Mouse (Mus musculus) left cerebral cortex, postnatal 25 days (tissue): ENCODE results near the gene Mical2. TPM values are rescaled to one million over a fixed set of nuclear protein-coding genes. Genes with fewer than 3 reads are reported as not detected.

Source experiments
- DNase-seq, 2 experiments: peaks; one replicate each; pipeline ENCODE4 v3.0.0; 2022; ENCODE audit warnings: low spot score in 2 of 2, mixed read lengths in 1 of 2
- intact Hi-C: fragments of 180-260 bp; cut with DNase I; formaldehyde crosslinking; loops from one replicate; pipeline ENCODE4 v1.15.1; 2025
- total RNA-seq, 2 experiments: library from RNA; stranded (reverse); gene quantifications; 2 replicates each; pipeline ENCODE4 v1.2.3; 2021

Gene Mical2
- total RNA-seq, 2 experiments from 2014 or later, result 610 to 744 TPM

- intact Hi-C loops, result no loop called here
- no peak for DNase-seq
Measured at GRCm38 (mm10) chr7:112413286-112413685, 187.6 kb downstream of the Mical2 start.

- intact Hi-C loops, result no loop called here
- no peak for DNase-seq
Measured at GRCm38 (mm10) chr7:112416058-112416526, 190.4 kb downstream of the Mical2 start.

GRCm38 (mm10) chr7:112416730-112417513, 191.3 kb downstream of the Mical2 start:
- intact Hi-C loops, result no loop called here
- no peak for DNase-seq

GRCm38 (mm10) chr7:112417598-112417997, 191.9 kb downstream of the Mical2 start:
- intact Hi-C loops, result no loop called here
- DNase-seq, result no peak

- intact Hi-C loops, result no loop called here
- DNase-seq, result no peak
Measured at GRCm38 (mm10) chr7:112423438-112423837, 197.8 kb downstream of the Mical2 start.

- intact Hi-C loops, result no loop called here
- no peak for DNase-seq
Measured at GRCm38 (mm10) chr7:112426811-112427210, 201.2 kb downstream of the Mical2 start.

GRCm38 (mm10) chr7:112427357-112428157, 201.9 kb downstream of the Mical2 start, which contains the start of gene Parva:
TSS of gene Parva (plus strand) at chr7:112427505.
- peak; percentile 53 to 54 for DNase-seq
- intact Hi-C loops, result no loop called here

GRCm38 (mm10) chr7:112428158-112428535, 202.5 kb downstream of the Mical2 start:
- intact Hi-C loops, result no loop called here

GRCm38 (mm10) chr7:112439846-112440245, 214.2 kb downstream of the Mical2 start:
- intact Hi-C loops, result no loop called here

More at GRCm38 (mm10) chr7:112428158-112428535, 202.5 kb downstream of the Mical2 start:
- DNase-seq, result peak; percentile 57 to 74

GRCm38 (mm10) chr7:112444152-112444984, 218.7 kb downstream of the Mical2 start:
- peak in 1 of 2 experiments; percentile 11 for DNase-seq
- intact Hi-C loops, result no loop called here

More at GRCm38 (mm10) chr7:112439846-112440245, 214.2 kb downstream of the Mical2 start:
- DNase-seq, result no peak

GRCm38 (mm10) chr7:112444985-112445367, 219.3 kb downstream of the Mical2 start:
- intact Hi-C loops, result no loop called here
- DNase-seq, result no peak

GRCm38 (mm10) chr7:112446498-112446897, 220.8 kb downstream of the Mical2 start:
- intact Hi-C loops, result no loop called here
- DNase-seq, result no peak

- no peak for DNase-seq
- intact Hi-C loops, result no loop called here
Measured at GRCm38 (mm10) chr7:112449954-112450700, 224.5 kb downstream of the Mical2 start.

- DNase-seq, result no peak
- intact Hi-C loops, result no loop called here
Measured at GRCm38 (mm10) chr7:112452471-112452870, 226.8 kb downstream of the Mical2 start.

GRCm38 (mm10) chr7:112453805-112454214, 228.2 kb downstream of the Mical2 start:
- no peak for DNase-seq
- intact Hi-C loops, result no loop called here

- DNase-seq, result no peak
- intact Hi-C loops, result no loop called here
Measured at GRCm38 (mm10) chr7:112454380-112454779, 228.7 kb downstream of the Mical2 start.

- DNase-seq, result no peak
- intact Hi-C loops, result no loop called here
Measured at GRCm38 (mm10) chr7:112454951-112455350, 229.3 kb downstream of the Mical2 start.

GRCm38 (mm10) chr7:112455566-112456110, 230.0 kb downstream of the Mical2 start:
- DNase-seq, result no peak
- intact Hi-C loops, result no loop called here

- intact Hi-C loops, result no loop called here
- no peak for DNase-seq
Measured at GRCm38 (mm10) chr7:112457373-112457772, 231.7 kb downstream of the Mical2 start.
